Mouse (Mus musculus) forebrain, embryonic 13.5 days (tissue): ENCODE results near the gene Gm10775. TPM values are rescaled to one million over a fixed set of nuclear protein-coding genes. Genes with fewer than 3 reads are reported as not detected.

Experiments
- ATAC-seq: fragments of 200-750 bp; cut with Nextera tagmentation; 2 replicates; pipeline ENCODE4 v1.8.0; 2017
- H3K27ac ChIP-seq: fragments of 300-500 bp; sonication (generic); 2 replicates; pipeline ENCODE4 v1.5.1; 2015; ENCODE audit warnings: inconsistent platforms, mild to moderate bottlenecking, moderate library complexity
- H3K27me3 ChIP-seq: fragments of 300-500 bp; sonication (generic); 2 replicates; pipeline ENCODE4 v1.6.1; 2015; ENCODE audit warnings: mild to moderate bottlenecking, inconsistent platforms
- H3K36me3 ChIP-seq: fragments of 300-500 bp; sonication (generic); 2 replicates; pipeline ENCODE4 v1.6.1; 2015; ENCODE audit warnings: mild to moderate bottlenecking, inconsistent platforms; ENCODE audit not compliant: poor library complexity, severe bottlenecking
- H3K4me1 ChIP-seq: fragments of 300-500 bp; sonication (generic); 2 replicates; pipeline ENCODE4 v1.6.1; 2015; ENCODE audit warnings: inconsistent platforms
- H3K4me2 ChIP-seq: fragments of 300-500 bp; sonication (generic); 2 replicates; pipeline ENCODE4 v1.6.1; 2015; ENCODE audit warnings: inconsistent platforms, mild to moderate bottlenecking, moderate library complexity
- H3K4me3 ChIP-seq: fragments of 300-500 bp; sonication (generic); 2 replicates; pipeline ENCODE4 v1.5.1; 2015; ENCODE audit warnings: mild to moderate bottlenecking, inconsistent platforms
- H3K9ac ChIP-seq: fragments of 300-500 bp; sonication (generic); 2 replicates; pipeline ENCODE4 v1.6.1; 2015; ENCODE audit warnings: mild to moderate bottlenecking, inconsistent platforms
- H3K9me3 ChIP-seq: fragments of 300-500 bp; sonication (generic); replicated peaks from 2 replicates; pipeline ENCODE4 v1.6.1; 2016; ENCODE audit warnings: inconsistent platforms
- WGBS: fragments of 180-500 bp; shearing (Covaris S2); methylation state at CpG from one replicate; pipeline ENCODE4 v1.1.7; 2015; 5-methylcytosine and 5-hydroxymethylcytosine counted together
- polyA plus RNA-seq: library from polyadenylated mRNA; unstranded; fragments of >200 nt; fragmentation: Nextera tagmentation; extraction: Ambion mirVana; gene quantifications from 2 replicates; pipeline ENCODE4 v1.2.1, GENCODE M21; 2015

Gene Gm10775
- polyA plus RNA-seq, 1 experiment from 2014 or later: not detected

DNA sequence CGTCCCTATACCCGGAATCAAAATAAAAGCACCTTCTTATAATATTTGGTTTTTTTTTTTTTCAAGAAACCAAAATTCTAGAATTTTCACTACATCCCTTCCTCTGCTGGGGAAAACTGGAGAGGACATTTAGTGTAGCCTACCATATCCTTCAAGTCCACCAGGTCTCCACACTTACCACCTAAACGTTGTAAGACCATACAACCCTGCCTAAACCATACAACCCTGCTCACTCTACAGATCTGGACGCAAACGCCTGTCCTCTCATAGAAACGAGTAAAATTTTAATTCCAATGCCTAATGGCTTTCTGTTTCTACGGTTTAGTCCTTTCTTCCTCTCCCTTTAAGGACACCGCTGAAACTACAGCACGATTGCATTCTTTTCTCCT, 18.6 kb downstream of the Gm10775 start:
- 14% methylated on average over 9 of the region's 9 CpGs for WGBS
- peaks cover 51% of the 10 kb centered on the region for H3K9me3 ChIP-seq
- ATAC-seq: peak; percentile 41
- H3K27ac ChIP-seq: peak overlapping the region; percentile 80
- no peaks in the 10 kb centered on the region for H3K27me3 ChIP-seq
- H3K36me3 ChIP-seq: peaks cover 59% of the 10 kb centered on the region
- peak overlapping the region; percentile 67 for H3K4me3 ChIP-seq
- H3K4me1 ChIP-seq: peaks cover 6% of the 10 kb centered on the region; the same call in 1 of the 2 replicates
- peak overlapping the region; percentile 63 for H3K4me2 ChIP-seq
- peak overlapping the region; percentile 80 for H3K9ac ChIP-seq

- Histone ChIP-seq H3K4me1 (peaks cover 6% of the 10 kb centered on the region; the same call in 1 of the 2 replicates), H3K9ac (peak within 1 kb of the TSS; percentile 80), H3K9me3 (peaks cover 44% of the 10 kb centered on the region), H3K27ac (peak within 1 kb of the TSS; percentile 80), H3K36me3 (peaks cover 57% of the 10 kb centered on the region), H3K4me3 (peak within 1 kb of the TSS; percentile 67), H3K27me3 (no peaks in the 10 kb centered on the region), H3K4me2 (peak within 1 kb of the TSS; percentile 63)
- peak; percentile 98 for ATAC-seq
- under 1% methylated on average over 50 of the region's 50 CpGs for WGBS
Observed at GRCm38 (mm10) chr13:65278383-65279341, 19.3 kb downstream of the Gm10775 start, which contains the start of gene Zfp369. Gene Zfp369 (plus strand): TSS chr13:65278814.

GRCm38 (mm10) chr13:65286771-65287170, 27.4 kb downstream of the Gm10775 start:
- Histone ChIP-seq H3K4me1 (no peaks in the 10 kb centered on the region), H3K27me3 (no peaks in the 10 kb centered on the region), H3K36me3 (peaks cover 92% of the 10 kb centered on the region), H3K4me3 (no peak overlapping the region), H3K9ac (no peak overlapping the region), H3K9me3 (peaks cover 61% of the 10 kb centered on the region), H3K4me2 (no peak overlapping the region), H3K27ac (no peak overlapping the region)
- 93% methylated on average over 2 of the region's 2 CpGs for WGBS
- no peak for ATAC-seq

DNA sequence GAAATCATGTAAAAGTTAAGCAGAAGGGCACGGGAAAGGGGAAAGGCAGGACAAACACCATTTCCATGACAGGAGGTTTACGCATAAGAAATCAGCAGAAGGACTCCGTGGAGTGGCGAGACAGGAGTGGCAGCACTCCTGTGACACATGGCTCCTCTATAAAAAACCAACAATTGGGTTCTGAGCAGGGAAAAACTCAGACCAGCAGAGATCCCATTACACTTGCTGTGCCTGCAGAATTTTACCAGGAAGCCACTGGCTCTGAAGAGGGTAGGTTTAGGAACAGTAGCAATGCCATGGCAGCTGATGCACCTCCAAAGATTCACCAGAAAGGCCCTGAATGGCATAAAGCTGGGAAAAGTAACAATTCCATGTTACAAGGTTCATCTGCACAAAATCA, 37.0 kb downstream of the Gm10775 start:
- 94% methylated on average over 4 of the region's 4 CpGs for WGBS
- H3K9me3 ChIP-seq: peaks cover 68% of the 10 kb centered on the region
- peaks cover 72% of the 10 kb centered on the region for H3K36me3 ChIP-seq
- H3K4me3 ChIP-seq: no peak overlapping the region
- no peaks in the 10 kb centered on the region for H3K27me3 ChIP-seq
- H3K9ac ChIP-seq: no peak overlapping the region
- no peak overlapping the region for H3K27ac ChIP-seq
- no peaks in the 10 kb centered on the region for H3K4me1 ChIP-seq
- H3K4me2 ChIP-seq: no peak overlapping the region
- no peak for ATAC-seq

Other genes starting within 250 kb of the Gm10775 start
- gene Spata31d1c, start 226.5 kb upstream of the Gm10775 start, polyA plus RNA-seq: not detected in 2 replicates
- not detected in 2 replicates for gene Prss47, start 206.8 kb upstream of the Gm10775 start, polyA plus RNA-seq
- gene Mfsd14b, start 146.6 kb upstream of the Gm10775 start, polyA plus RNA-seq: 29.4 and 30.0 TPM in 2 replicates
- gene Olfr465-ps1, start 121.5 kb upstream of the Gm10775 start, polyA plus RNA-seq: not detected in 2 replicates
- gene Olfr466, start 109.3 kb upstream of the Gm10775 start, polyA plus RNA-seq: not detected in 2 replicates
- gene Nlrp4f, start 53.6 kb upstream of the Gm10775 start, polyA plus RNA-seq: not detected in 2 replicates
- 17.6 and 19.4 TPM in 2 replicates for gene Zfp369, start 19.3 kb downstream of the Gm10775 start, polyA plus RNA-seq